Comparison of ENCODE assay signal across 11 mouse cellular contexts in the genomic region with DNA sequence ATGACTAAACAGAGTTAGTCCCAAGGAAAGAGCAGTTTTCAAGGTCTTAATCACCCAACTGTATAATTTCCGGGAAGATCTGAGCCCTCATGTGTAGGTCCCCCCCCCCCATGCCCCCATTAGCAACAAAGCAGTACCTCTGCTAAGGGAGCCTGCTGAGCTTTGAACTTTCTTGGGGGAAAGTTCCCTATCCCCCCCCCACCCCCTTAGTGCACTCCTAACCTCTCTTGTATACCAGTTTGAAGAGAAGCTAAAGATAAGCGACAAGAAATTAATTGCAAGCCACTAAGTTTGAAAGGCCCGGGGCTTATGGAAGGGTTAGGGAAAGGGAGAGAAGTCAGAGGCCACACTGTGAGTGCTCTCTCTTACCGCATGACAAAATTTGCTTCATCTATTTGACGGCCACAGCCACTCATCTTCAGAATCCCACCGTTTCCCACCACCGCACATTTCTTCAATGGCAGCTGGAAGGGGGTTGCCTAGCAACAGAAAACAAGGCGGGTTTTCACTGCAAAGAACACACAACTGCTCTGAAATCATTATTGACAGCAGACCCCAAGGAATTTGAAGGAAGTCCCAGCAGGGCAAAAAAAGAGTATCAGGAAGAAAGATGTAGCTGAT.
DNase-seq lines count a peak whose midpoint lies in the region; ATAC-seq lines count a peak whose summit lies in the region.
"Had no signal": no experiment of that assay in that cellular context is flagged by ENCODE, and none has a peak within 500 bp of the region (broad histone marks: within the 10 kb centered on the region; RNA-seq: fewer than 3 reads in every experiment).

No protein-coding gene starts in this region.

- peak; percentile 65 for ATAC-seq in embryonic facial prominence, embryonic 12.5 days (ENCODE audit: insufficient number of reproducible peaks, insufficient read depth, low FRiP score, low TSS enrichment)
- no peak for ATAC-seq in hindbrain, embryonic 14.5 days (ENCODE audit: low FRiP score)
- ATAC-seq: intestine, embryonic 15.5 days had no signal

- H3K4me2 ChIP-seq in embryonic facial prominence, embryonic 12.5 days (replicated peaks): no peak overlapping the region
- peak overlapping the region; percentile 24 for H3K4me2 ChIP-seq in hindbrain, embryonic 14.5 days (replicated peaks)
- H3K4me2 ChIP-seq: intestine, embryonic 15.5 days had no signal

- WGBS in embryonic facial prominence, embryonic 12.5 days: 25% methylated on average over 8 of the region's 8 CpGs
- WGBS in hindbrain, embryonic 14.5 days: 6% methylated on average over 8 of the region's 8 CpGs

- H3K9me3 ChIP-seq in embryonic facial prominence, embryonic 12.5 days: no peaks in the 10 kb centered on the region
- no peaks in the 10 kb centered on the region for H3K9me3 ChIP-seq in hindbrain, embryonic 14.5 days (ENCODE audit: control insufficient read depth, low read length)
- H3K9me3 ChIP-seq: intestine, embryonic 15.5 days had no signal

- no peak overlapping the region for H3K27ac ChIP-seq in embryonic facial prominence, embryonic 12.5 days
- H3K27ac ChIP-seq in hindbrain, embryonic 14.5 days: peak overlapping the region; percentile 66; the same call in 1 of the 2 replicates
- H3K27ac ChIP-seq: intestine, embryonic 15.5 days had no signal

- DNase-seq in embryo, embryonic 10.5 days (ENCODE audit: low spot score): peak; percentile 90
- DNase-seq in hindbrain, embryonic 14.5 days (ENCODE audit: low spot score): peak; percentile 73
- peak; percentile 73 for DNase-seq in neural tube, embryonic 10.5 days (ENCODE audit: extremely low spot score, low spot score)
- DNase-seq in right cerebral cortex, postnatal 36 days (ENCODE audit: low spot score in 2 of 2): no peak
- DNase-seq in layer of hippocampus, adult 18-20 months (ENCODE audit: low spot score in 2 of 2): no peak
- no peak for DNase-seq in frontal cortex, postnatal 14 days (ENCODE audit: low spot score in 2 of 2)
- DNase-seq: adrenal gland, adult 8-10 months; cerebellum, adult 9-11 months; lung, postnatal 10 days had no signal

- H3K27me3 ChIP-seq in embryonic facial prominence, embryonic 12.5 days: no peaks in the 10 kb centered on the region
- H3K27me3 ChIP-seq in hindbrain, embryonic 14.5 days (ENCODE audit: control insufficient read depth, insufficient read depth, low read length): no peaks in the 10 kb centered on the region
- H3K27me3 ChIP-seq: intestine, embryonic 15.5 days had no signal

- no peaks in the 10 kb centered on the region for H3K36me3 ChIP-seq in embryonic facial prominence, embryonic 12.5 days
- no peaks in the 10 kb centered on the region; the same call in 1 of the 2 replicates for H3K36me3 ChIP-seq in hindbrain, embryonic 14.5 days (replicated peaks; ENCODE audit: control insufficient read depth, insufficient read depth)
- H3K36me3 ChIP-seq: intestine, embryonic 15.5 days had no signal

- no peak overlapping the region for H3K4me3 ChIP-seq in embryonic facial prominence, embryonic 12.5 days
- no peak overlapping the region for H3K4me3 ChIP-seq in hindbrain, embryonic 14.5 days (replicated peaks; ENCODE audit: low read length)
- H3K4me3 ChIP-seq: intestine, embryonic 15.5 days had no signal

- H3K9ac ChIP-seq in embryonic facial prominence, embryonic 12.5 days: no peak overlapping the region
- no peak overlapping the region; the same call in 1 of the 2 replicates for H3K9ac ChIP-seq in hindbrain, embryonic 14.5 days
- H3K9ac ChIP-seq: intestine, embryonic 15.5 days had no signal

- peaks cover 19% of the 10 kb centered on the region for H3K4me1 ChIP-seq in embryonic facial prominence, embryonic 12.5 days
- peaks cover 35% of the 10 kb centered on the region for H3K4me1 ChIP-seq in hindbrain, embryonic 14.5 days (replicated peaks; ENCODE audit: control insufficient read depth, insufficient read depth, low read length)

Comparison
In these comparisons a context has a peak if more than half of its experiments do, and no peak if none do; other contexts are left out.
1. DNase-seq: peak in embryo, embryonic 10.5 days (single experiment), hindbrain, embryonic 14.5 days (single experiment) and neural tube, embryonic 10.5 days (single experiment); none in right cerebral cortex, postnatal 36 days (0 of 2), layer of hippocampus, adult 18-20 months (0 of 2) and frontal cortex, postnatal 14 days (0 of 2).